Mouse (Mus musculus) kidney, postnatal 0 days (tissue): ENCODE data around the gene Gfi1. TPM values are rescaled to one million over a fixed set of nuclear protein-coding genes. Genes with fewer than 3 reads are reported as not detected.

ENCODE experiments used
- ATAC-seq: fragments of 200-750 bp; cut with Nextera tagmentation; replicated peaks from 2 replicates; pipeline ENCODE4 v1.8.0; 2017; ENCODE audit warnings: low read depth, moderate number of reproducible peaks, moderate TSS enrichment, moderate library complexity; ENCODE audit not compliant: low FRiP score
- DNase-seq: peaks from one replicate; pipeline ENCODE4 v3.0.0-alpha.2; 2016; ENCODE audit warnings: low spot score
- H3K27ac ChIP-seq: fragments of 300-500 bp; sonication (generic); 2 replicates; pipeline ENCODE4 v1.5.1; 2014; ENCODE audit warnings: mild to moderate bottlenecking
- H3K27me3 ChIP-seq: fragments of 300-500 bp; sonication (generic); 2 replicates; pipeline ENCODE4 v1.6.1; 2014; ENCODE audit warnings: low read length, mixed read lengths; ENCODE audit not compliant: insufficient read depth
- H3K36me3 ChIP-seq: fragments of 300-500 bp; sonication (generic); 2 replicates; pipeline ENCODE4 v1.6.1; 2014; ENCODE audit warnings: low read length, mixed read lengths; ENCODE audit not compliant: insufficient read depth
- H3K4me1 ChIP-seq: fragments of 300-500 bp; sonication (generic); replicated peaks from 2 replicates; pipeline ENCODE4 v1.6.1; 2014; ENCODE audit warnings: antibody characterized with exemption, low read length, mixed read lengths; ENCODE audit not compliant: insufficient read depth
- H3K4me2 ChIP-seq: fragments of 300-500 bp; sonication (generic); 2 replicates; pipeline ENCODE4 v1.6.1; 2014; ENCODE audit warnings: mild to moderate bottlenecking, low read length, moderate library complexity, mixed read lengths
- H3K4me3 ChIP-seq: fragments of 300-500 bp; sonication (generic); replicated peaks from 2 replicates; pipeline ENCODE4 v1.5.1; 2014; ENCODE audit warnings: low read depth, low read length
- H3K9ac ChIP-seq: fragments of 300-500 bp; sonication (generic); 2 replicates; pipeline ENCODE4 v1.6.1; 2014; ENCODE audit warnings: low read depth, low read length
- H3K9me3 ChIP-seq: fragments of 300-500 bp; sonication (generic); replicated peaks from 2 replicates; pipeline ENCODE4 v1.6.1; 2016; ENCODE audit warnings: low read length, inconsistent platforms, mixed read lengths
- CTCF ChIP-seq: IDR thresholded peaks from 2 replicates; pipeline ENCODE4 v1.5.1; 2016; ENCODE audit warnings: antibody characterized with exemption, low read depth, mild to moderate bottlenecking, moderate library complexity
- WGBS: fragments of 180-500 bp; shearing (Covaris S2); extraction: QIAGEN DNeasy Blood & Tissue Kit; methylation state at CpG from one replicate; pipeline ENCODE4 v1.1.7; 2014; 5-methylcytosine and 5-hydroxymethylcytosine counted together
- polyA plus RNA-seq: library from polyadenylated mRNA; unstranded; fragments of >200 nt; fragmentation: Nextera tagmentation; extraction: Ambion mirVana; gene quantifications from 2 replicates; pipeline ENCODE4 v1.2.1, GENCODE M21; 2015

Gfi1 gene
- polyA plus RNA-seq, 1 experiment from 2014 or later, result not detected

DNA sequence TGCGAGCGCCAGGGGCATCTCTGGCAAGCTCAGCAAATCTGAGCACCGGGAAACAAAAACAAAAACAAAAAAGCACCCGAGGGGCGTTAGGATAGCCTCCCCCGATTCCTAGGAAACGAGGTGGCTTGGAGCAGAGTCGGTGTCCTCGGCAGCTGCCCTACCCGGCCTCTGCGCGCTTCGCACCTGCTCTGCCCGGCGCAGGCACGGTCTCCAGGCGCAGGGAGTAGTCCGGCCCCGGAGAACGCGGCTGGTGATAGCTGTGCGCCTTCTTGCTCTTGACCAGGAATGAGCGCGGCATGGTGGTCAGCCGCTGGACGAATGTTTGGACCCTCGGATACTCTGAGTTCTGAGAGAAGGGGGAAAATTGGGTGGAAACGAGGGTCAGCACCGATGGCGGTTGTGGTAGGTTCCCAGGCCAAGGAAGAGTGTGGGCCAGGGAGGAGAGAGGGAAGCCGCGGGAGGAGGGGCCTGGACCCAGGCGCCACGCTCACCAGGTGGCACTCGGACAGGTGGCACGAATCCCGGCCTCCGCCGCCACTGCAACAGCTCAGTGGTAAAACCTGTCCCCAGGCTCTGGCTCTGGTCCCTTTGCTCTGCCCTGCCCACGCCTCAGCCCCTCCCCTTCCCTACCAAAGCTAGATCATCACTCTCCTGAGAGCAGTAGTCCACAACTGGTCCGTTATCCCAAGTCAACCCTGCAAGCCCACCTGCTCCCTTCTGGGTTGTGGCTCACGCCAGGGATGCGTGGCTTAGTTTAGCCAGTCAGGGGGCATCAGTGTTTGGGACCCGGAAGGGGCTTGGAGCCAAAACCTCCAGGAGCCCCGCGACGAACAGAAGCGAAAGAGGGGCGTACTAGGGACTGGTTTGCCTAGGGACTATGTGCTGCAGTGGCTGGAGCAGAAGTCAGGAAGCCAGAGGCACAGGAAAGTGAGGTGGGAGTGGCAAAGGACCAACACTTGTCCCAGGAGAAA is 2.0 kb downstream of the Gfi1 start:
- no peaks in the 10 kb centered on the region for H3K9me3 ChIP-seq
- peak; percentile 12 for DNase-seq
- peaks cover 84% of the 10 kb centered on the region for H3K27me3 ChIP-seq
- no peak for TF ChIP-seq CTCF
- under 1% methylated on average over 47 of the region's 49 CpGs for WGBS
- peak overlapping the region; percentile 26 for H3K4me3 ChIP-seq
- H3K4me2 ChIP-seq, result peak overlapping the region; percentile 51
- no peak overlapping the region for H3K27ac ChIP-seq
- no peak for ATAC-seq
- H3K4me1 ChIP-seq, result peaks cover 40% of the 10 kb centered on the region
- 0 out of 2 replicates have a peak overlapping the region, but pooled peaks have one; percentile 27 for H3K9ac ChIP-seq
- H3K36me3 ChIP-seq, result no peaks in the 10 kb centered on the region

GRCm38 (mm10) chr5:107722661-107723532 is 2.9 kb downstream of the Gfi1 start:
- H3K4me2 ChIP-seq, result peak overlapping the region; percentile 51
- peaks cover 40% of the 10 kb centered on the region for H3K4me1 ChIP-seq
- H3K9me3 ChIP-seq, result no peaks in the 10 kb centered on the region
- no peaks in the 10 kb centered on the region for H3K36me3 ChIP-seq
- peak overlapping the region; percentile 26 for H3K4me3 ChIP-seq
- no peak for TF ChIP-seq CTCF
- 0 out of 2 replicates have a peak overlapping the region, but pooled peaks have one; percentile 27 for H3K9ac ChIP-seq
- DNase-seq, result peak; percentile 22
- peaks cover 79% of the 10 kb centered on the region for H3K27me3 ChIP-seq
- WGBS, result 1% methylated on average over 34 of the region's 34 CpGs
- no peak for ATAC-seq
- H3K27ac ChIP-seq, result no peak overlapping the region

DNA sequence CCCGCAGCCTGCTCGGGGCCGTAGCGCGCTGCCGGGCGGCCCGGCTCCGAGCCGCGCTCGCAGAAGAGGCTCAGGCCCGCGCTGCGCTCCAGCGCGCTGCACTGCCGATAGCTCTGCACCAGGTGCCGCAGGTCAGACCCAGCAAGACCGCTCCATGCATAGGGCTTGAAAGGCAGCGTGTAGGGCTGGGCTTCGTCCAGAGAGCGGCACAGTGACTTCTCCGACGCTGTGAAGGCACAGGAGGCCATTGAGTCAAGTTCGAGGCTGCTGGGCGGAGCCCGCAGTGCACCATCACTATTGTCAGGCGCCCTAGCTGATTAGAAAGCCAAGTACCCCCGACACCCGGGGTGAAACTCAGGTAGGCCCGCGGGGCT is 4.2 kb downstream of the Gfi1 start:
- TF ChIP-seq CTCF, result no peak
- Histone ChIP-seq H3K4me3 (peak overlapping the region; percentile 24), H3K27ac (no peak overlapping the region), H3K4me2 (peak overlapping the region; percentile 54), H3K4me1 (peaks cover 38% of the 10 kb centered on the region), H3K36me3 (no peaks in the 10 kb centered on the region), H3K9me3 (no peaks in the 10 kb centered on the region), H3K9ac (no peak overlapping the region), H3K27me3 (peaks cover 81% of the 10 kb centered on the region)
- DNase-seq (no peak), ATAC-seq (peak; percentile 61; the same call in 1 of the 2 replicates)
- 2% methylated on average over 33 of the region's 33 CpGs for WGBS

GRCm38 (mm10) chr5:107720991-107721637 is 4.7 kb downstream of the Gfi1 start:
- TF ChIP-seq CTCF, result no peak
- H3K27ac ChIP-seq, result no peak overlapping the region
- H3K27me3 ChIP-seq, result peaks cover 81% of the 10 kb centered on the region
- H3K9me3 ChIP-seq, result no peaks in the 10 kb centered on the region
- no peak for DNase-seq
- 2% methylated on average over 56 of the region's 58 CpGs for WGBS
- H3K9ac ChIP-seq, result no peak overlapping the region
- ATAC-seq, result peak; percentile 31; the same call in 1 of the 2 replicates
- peaks cover 35% of the 10 kb centered on the region for H3K4me1 ChIP-seq
- H3K36me3 ChIP-seq, result no peaks in the 10 kb centered on the region
- H3K4me2 ChIP-seq, result peak overlapping the region; percentile 54
- H3K4me3 ChIP-seq, result peak overlapping the region; percentile 24

GRCm38 (mm10) chr5:107720511-107720910 is 5.3 kb downstream of the Gfi1 start:
- DNase-seq (no peak), ATAC-seq (no peak)
- H3K4me2 ChIP-seq, result no peak overlapping the region
- no peaks in the 10 kb centered on the region for H3K36me3 ChIP-seq
- no peak for TF ChIP-seq CTCF
- no peak overlapping the region for H3K9ac ChIP-seq
- peaks cover 29% of the 10 kb centered on the region for H3K4me1 ChIP-seq
- H3K4me3 ChIP-seq, result no peak overlapping the region
- peaks cover 77% of the 10 kb centered on the region for H3K27me3 ChIP-seq
- H3K9me3 ChIP-seq, result no peaks in the 10 kb centered on the region
- H3K27ac ChIP-seq, result no peak overlapping the region
- WGBS, result 5% methylated on average over 5 of the region's 5 CpGs
